9 mouse cellular contexts compared by ENCODE assay signal in the genomic region with DNA sequence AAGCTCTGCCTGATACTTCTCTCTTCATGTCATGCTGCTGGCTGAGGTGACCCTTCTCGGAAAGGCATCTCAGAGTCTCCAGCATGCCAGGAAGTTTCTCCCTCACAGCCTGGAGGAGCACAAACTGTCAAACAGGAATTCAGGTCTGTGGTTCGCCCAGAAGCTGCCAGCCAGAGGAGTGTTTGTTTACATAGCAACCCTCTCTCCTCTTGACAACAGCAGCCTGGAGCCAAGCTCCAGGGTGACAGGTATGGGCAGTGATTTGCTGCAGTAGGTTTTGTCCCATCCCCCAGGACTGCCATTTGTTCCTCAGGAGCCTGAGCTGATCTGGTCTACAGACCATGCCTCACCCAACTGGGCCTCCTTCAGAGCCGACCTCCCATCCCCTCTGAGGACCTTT.
DNase-seq lines count a peak whose midpoint lies in the region; ATAC-seq and TF ChIP-seq lines count a peak whose summit lies in the region.
"Had no signal": no experiment of that assay in that cellular context is flagged by ENCODE, and none has a peak within 500 bp of the region (broad histone marks: within the 10 kb centered on the region; RNA-seq: fewer than 3 reads in every experiment).

No protein-coding gene starts in this region.

- DNase-seq in kidney, adult 2 months: peak; percentile 14
- no peak for DNase-seq in kidney, postnatal 25 days
- DNase-seq in embryonic facial prominence, embryonic 14.5 days (ENCODE audit: low spot score): peak; percentile 29
- DNase-seq in mesoderm, embryonic 11.5 days (ENCODE audit: low read depth, low spot score): peak; percentile 50
- no peak for DNase-seq in frontal cortex, postnatal 36 days (ENCODE audit: low spot score in 2 of 2)
- no peak for DNase-seq in c-Kit-positive CD71-positive TER-119-positive erythroid progenitor cells, embryonic 14.5 days (ENCODE audit: low spot score)
- DNase-seq in ovary, postnatal 10 days (ENCODE audit: low spot score): no peak
- DNase-seq: adrenal gland, postnatal 14 days had no signal

- no peaks in the 10 kb centered on the region for H3K9me3 ChIP-seq in embryonic facial prominence, embryonic 14.5 days (ENCODE audit: control insufficient read depth, low read length)
- no peaks in the 10 kb centered on the region for H3K9me3 ChIP-seq in intestine, embryonic 15.5 days

- no peak overlapping the region for H3K27ac ChIP-seq in kidney, adult 2 months (ENCODE audit: insufficient read depth, low read depth, low read length)
- peak overlapping the region; percentile 48; the same call in 1 of the 2 replicates for H3K27ac ChIP-seq in embryonic facial prominence, embryonic 14.5 days (replicated peaks; ENCODE audit: low read depth, low read length)
- H3K27ac ChIP-seq in intestine, embryonic 15.5 days: peak overlapping the region; percentile 44; the same call in 1 of the 2 replicates

- H3K4me1 ChIP-seq in kidney, adult 2 months (ENCODE audit: control insufficient read depth, insufficient read depth, low read length): peaks cover 3% of the 10 kb centered on the region; the same call in 1 of the 2 replicates
- H3K4me1 ChIP-seq in embryonic facial prominence, embryonic 14.5 days (ENCODE audit: control insufficient read depth, insufficient read depth, low read length): peaks cover 13% of the 10 kb centered on the region; the same call in 1 of the 2 replicates
- peaks cover 15% of the 10 kb centered on the region for H3K4me1 ChIP-seq in intestine, embryonic 15.5 days (replicated peaks)

- H3K9ac ChIP-seq in embryonic facial prominence, embryonic 14.5 days (ENCODE audit: low read depth, low read length): no peak overlapping the region
- H3K9ac ChIP-seq in intestine, embryonic 15.5 days: no peak overlapping the region

- ATAC-seq in embryonic facial prominence, embryonic 14.5 days (ENCODE audit: low read depth): peak; percentile 65
- peak; percentile 71 for ATAC-seq in intestine, embryonic 15.5 days

- no peaks in the 10 kb centered on the region for H3K36me3 ChIP-seq in kidney, adult 2 months (ENCODE audit: control insufficient read depth, insufficient read depth, low read length)
- H3K36me3 ChIP-seq in embryonic facial prominence, embryonic 14.5 days (ENCODE audit: control insufficient read depth, insufficient read depth, low read length): no peaks in the 10 kb centered on the region
- H3K36me3 ChIP-seq in intestine, embryonic 15.5 days: no peaks in the 10 kb centered on the region

- H3K27me3 ChIP-seq in kidney, adult 2 months (replicated peaks; ENCODE audit: control insufficient read depth, insufficient read depth, low read length): no peaks in the 10 kb centered on the region
- H3K27me3 ChIP-seq in embryonic facial prominence, embryonic 14.5 days (replicated peaks; ENCODE audit: control insufficient read depth, insufficient read depth, low read length): no peaks in the 10 kb centered on the region
- H3K27me3 ChIP-seq in intestine, embryonic 15.5 days (replicated peaks): no peaks in the 10 kb centered on the region

- no peak overlapping the region for H3K4me3 ChIP-seq in kidney, adult 2 months (ENCODE audit: insufficient read depth, low read depth, low read length)
- H3K4me3 ChIP-seq in embryonic facial prominence, embryonic 14.5 days (ENCODE audit: low read depth, low read length): no peak overlapping the region
- H3K4me3 ChIP-seq in intestine, embryonic 15.5 days (replicated peaks): no peak overlapping the region

- TF ChIP-seq POLR2A in kidney, adult 2 months (IDR thresholded peaks at IDR 0.05; ENCODE audit: low read depth, low read length): no peak

- no peak overlapping the region for H3K4me2 ChIP-seq in embryonic facial prominence, embryonic 14.5 days (ENCODE audit: low read depth, low read length)
- no peak overlapping the region for H3K4me2 ChIP-seq in intestine, embryonic 15.5 days (replicated peaks)

- whole genome bisulfite sequencing in kidney, adult 2 months: 23% methylated on average over 3 of the region's 3 CpGs
- WGBS in embryonic facial prominence, embryonic 14.5 days: 26% methylated on average over 3 of the region's 3 CpGs
- 17% methylated on average over 3 of the region's 3 CpGs for WGBS in intestine, embryonic 15.5 days

- TF ChIP-seq CTCF in kidney, adult 2 months (conservative IDR thresholded peaks at IDR 0.05; ENCODE audit: insufficient read depth, insufficient read length, low read depth, low read length): no peak

Comparison
In these comparisons a context has a peak if more than half of its experiments do, and no peak if none do; other contexts are left out.
1. DNase-seq: peak in kidney, adult 2 months (single experiment), embryonic facial prominence, embryonic 14.5 days (single experiment) and mesoderm, embryonic 11.5 days (single experiment); none in kidney, postnatal 25 days (0 of 2), frontal cortex, postnatal 36 days (0 of 2), c-Kit-positive CD71-positive TER-119-positive erythroid progenitor cells, embryonic 14.5 days (single experiment) and ovary, postnatal 10 days (single experiment).